Mouse (Mus musculus) heart, embryonic 14.5 days (tissue): ENCODE results near the gene Peg10. TPM values are rescaled to one million over a fixed set of nuclear protein-coding genes. Genes with fewer than 3 reads are reported as not detected.

Experiments used
- ATAC-seq: fragments of 200-750 bp; cut with Nextera tagmentation; 2 replicates; pipeline ENCODE4 v1.8.0; 2017; ENCODE audit warnings: low read depth, moderate TSS enrichment; ENCODE audit not compliant: insufficient number of reproducible peaks, insufficient read depth, low FRiP score
- H3K27ac ChIP-seq, 2 experiments: fragments of 200-500 bp in 1 of 2; fragments of 300-500 bp in 1 of 2; sonication (generic) in 1 of 2; replicated peaks in 1 of 2; 2 replicates each; pipeline ENCODE4 v1.5.1; 2012 to 2014; ENCODE audit warnings: low read depth in 2 of 2, low read length in 2 of 2, control low read depth in 1 of 2, mild to moderate bottlenecking in 1 of 2, mixed read lengths in 1 of 2; ENCODE audit not compliant: control insufficient read depth in 1 of 2, insufficient read depth in 1 of 2
- H3K27me3 ChIP-seq: fragments of 300-500 bp; sonication (generic); 2 replicates; pipeline ENCODE4 v1.6.1; 2014; ENCODE audit warnings: mild to moderate bottlenecking, low read length, control low read depth; ENCODE audit not compliant: control insufficient read depth, insufficient read depth
- H3K36me3 ChIP-seq: fragments of 300-500 bp; sonication (generic); 2 replicates; pipeline ENCODE4 v1.6.1; 2014; ENCODE audit warnings: mild to moderate bottlenecking, control low read depth, low read length, mixed read lengths; ENCODE audit not compliant: control insufficient read depth, insufficient read depth
- H3K4me1 ChIP-seq, 2 experiments: fragments of 200-500 bp in 1 of 2; fragments of 300-500 bp in 1 of 2; sonication (generic) in 1 of 2; 2 replicates each; pipeline ENCODE4 v1.6.1; 2012 to 2014; ENCODE audit warnings: low read length in 2 of 2, control low read depth in 1 of 2, mixed read lengths in 1 of 2; ENCODE audit not compliant: control insufficient read depth in 2 of 2, insufficient read depth in 2 of 2
- H3K4me2 ChIP-seq: fragments of 300-500 bp; sonication (generic); 2 replicates; pipeline ENCODE4 v1.6.1; 2014; ENCODE audit warnings: mild to moderate bottlenecking, low read length
- H3K4me3 ChIP-seq, 2 experiments: fragments of 200-500 bp in 1 of 2; fragments of 300-500 bp in 1 of 2; sonication (generic) in 1 of 2; 2 replicates each; pipeline ENCODE4 v1.5.1; 2012 to 2014; ENCODE audit warnings: low read length in 2 of 2, mild to moderate bottlenecking in 2 of 2, control low read depth in 1 of 2, low read depth in 1 of 2, moderate library complexity in 1 of 2; ENCODE audit not compliant: control insufficient read depth in 1 of 2, insufficient read depth in 1 of 2
- H3K9ac ChIP-seq: fragments of 300-500 bp; sonication (generic); 2 replicates; pipeline ENCODE4 v1.6.1; 2014; ENCODE audit warnings: mild to moderate bottlenecking, low read length
- H3K9me3 ChIP-seq: fragments of 300-500 bp; sonication (generic); 2 replicates; pipeline ENCODE4 v1.6.1; 2016; ENCODE audit warnings: low read length, control low read depth; ENCODE audit not compliant: control insufficient read depth
- WGBS: fragments of 180-500 bp; shearing (Covaris S2); extraction: QIAGEN DNeasy Blood & Tissue Kit; methylation state at CpG from one replicate; pipeline ENCODE4 v1.1.7; 2014; 5-methylcytosine and 5-hydroxymethylcytosine counted together
- polyA plus RNA-seq: library from polyadenylated mRNA; unstranded; fragments of >200 nt; fragmentation: Nextera tagmentation; extraction: Ambion mirVana; gene quantifications from 2 replicates; pipeline ENCODE4 v1.2.1, GENCODE M21; 2014

Gene Peg10
- polyA plus RNA-seq, 1 experiment from 2014 or later, result 2.9 TPM

- Histone ChIP-seq H3K4me2 (no peak overlapping the region), H3K36me3 (no peaks in the 10 kb centered on the region), H3K27me3 (no peaks in the 10 kb centered on the region), H3K4me1 (no peaks in the 10 kb centered on the region), H3K9me3 (no peaks in the 10 kb centered on the region), H3K9ac (no peak overlapping the region), H3K4me3 (no peak overlapping the region), H3K27ac (no peak overlapping the region)
- no peak for ATAC-seq
- WGBS, result 74% methylated on average over 6 of the region's 6 CpGs
Measured at GRCm38 (mm10) chr6:4722142-4722541, 25.0 kb upstream of the Peg10 start.

- no peaks in the 10 kb centered on the region for H3K36me3 ChIP-seq
- no peak overlapping the region for H3K9ac ChIP-seq
- H3K4me1 ChIP-seq, result no peaks in the 10 kb centered on the region
- 87% methylated on average over 13 of the region's 13 CpGs for WGBS
- no peak overlapping the region for H3K4me2 ChIP-seq
- no peaks in the 10 kb centered on the region for H3K27me3 ChIP-seq
- no peak for ATAC-seq
- H3K4me3 ChIP-seq, result no peak overlapping the region
- no peaks in the 10 kb centered on the region for H3K9me3 ChIP-seq
- no peak overlapping the region for H3K27ac ChIP-seq
Measured at GRCm38 (mm10) chr6:4722739-4723138, 24.4 kb upstream of the Peg10 start.

- H3K27me3 ChIP-seq, result no peaks in the 10 kb centered on the region
- H3K4me3 ChIP-seq, result no peak overlapping the region
- no peak overlapping the region for H3K27ac ChIP-seq
- H3K9ac ChIP-seq, result no peak overlapping the region
- ATAC-seq, result no peak
- no peak overlapping the region for H3K4me2 ChIP-seq
- no peaks in the 10 kb centered on the region for H3K36me3 ChIP-seq
- no peaks in the 10 kb centered on the region for H3K4me1 ChIP-seq
- WGBS, result 84% methylated on average over 15 of the region's 15 CpGs
- no peaks in the 10 kb centered on the region for H3K9me3 ChIP-seq
Measured at GRCm38 (mm10) chr6:4723998-4724757, 22.9 kb upstream of the Peg10 start.

- 88% methylated on average over 2 of the region's 2 CpGs for WGBS
- no peak overlapping the region for H3K4me2 ChIP-seq
- peaks cover 8 to 9% of the 10 kb centered on the region in 2 experiments for H3K4me1 ChIP-seq
- H3K27me3 ChIP-seq, result no peaks in the 10 kb centered on the region
- H3K4me3 ChIP-seq, result no peak overlapping the region
- H3K27ac ChIP-seq, result no peak overlapping the region
- H3K9ac ChIP-seq, result no peak overlapping the region
- no peaks in the 10 kb centered on the region for H3K9me3 ChIP-seq
- no peak for ATAC-seq
- H3K36me3 ChIP-seq, result no peaks in the 10 kb centered on the region
Measured at GRCm38 (mm10) chr6:4728305-4728704, 18.8 kb upstream of the Peg10 start.

- Histone ChIP-seq H3K4me1 (peaks cover 11% of the 10 kb centered on the region in 2 experiments), H3K4me2 (no peak overlapping the region), H3K27ac (no peak overlapping the region), H3K36me3 (no peaks in the 10 kb centered on the region), H3K9me3 (no peaks in the 10 kb centered on the region), H3K27me3 (no peaks in the 10 kb centered on the region), H3K4me3 (no peak overlapping the region), H3K9ac (no peak overlapping the region)
- ATAC-seq, result no peak
- WGBS, result 42% methylated on average over 8 of the region's 8 CpGs
Measured at GRCm38 (mm10) chr6:4731675-4732074, 15.4 kb upstream of the Peg10 start.

GRCm38 (mm10) chr6:4733208-4733607 lies 13.9 kb upstream of the Peg10 start:
- Histone ChIP-seq H3K4me2 (peak overlapping the region; percentile 17; the same call in 1 of the 2 replicates), H3K9me3 (no peaks in the 10 kb centered on the region), H3K9ac (no peak overlapping the region), H3K27me3 (no peaks in the 10 kb centered on the region), H3K36me3 (no peaks in the 10 kb centered on the region), H3K4me3 (no peak overlapping the region), H3K27ac (peak overlapping the region; percentile 29 to 41; a peak in 1 of 4 replicates), H3K4me1 (peaks cover 15 to 20% of the 10 kb centered on the region in 2 experiments)
- WGBS, result 36% methylated on average over 8 of the region's 8 CpGs
- peak; percentile 59; the same call in 1 of the 2 replicates for ATAC-seq

GRCm38 (mm10) chr6:4736372-4736771 lies 10.7 kb upstream of the Peg10 start:
- H3K4me3 ChIP-seq, result no peak overlapping the region
- ATAC-seq, result no peak
- WGBS, result 72% methylated on average over 9 of the region's 9 CpGs
- no peak overlapping the region for H3K4me2 ChIP-seq
- no peak overlapping the region for H3K27ac ChIP-seq
- no peaks in the 10 kb centered on the region for H3K9me3 ChIP-seq
- H3K9ac ChIP-seq, result no peak overlapping the region
- peaks cover 18 to 40% of the 10 kb centered on the region in 2 experiments for H3K4me1 ChIP-seq
- no peaks in the 10 kb centered on the region for H3K36me3 ChIP-seq
- no peaks in the 10 kb centered on the region for H3K27me3 ChIP-seq
